Mouse (Mus musculus) MEL (cell line): ENCODE measurements around the gene Lrch4. TPM values are rescaled to one million over a fixed set of nuclear protein-coding genes. Genes with fewer than 3 reads are reported as not detected.

ENCODE experiments used
- DNase-seq: peaks from one replicate; pipeline ENCODE4 v3.0.0; 2011; ENCODE audit warnings: low read depth, low spot score
- H3K27ac ChIP-seq: 2 replicates; pipeline ENCODE4 v1.5.1; 2012; ENCODE audit warnings: low read depth, mild to moderate bottlenecking, control low read depth, low read length, moderate library complexity; ENCODE audit not compliant: control insufficient read depth
- H3K27me3 ChIP-seq, 2 experiments: fragments of 150-350 bp in 1 of 2; sonication (generic) in 1 of 2; 2 replicates each; pipeline ENCODE4 v1.6.1; 2012; ENCODE audit warnings: low read length in 2 of 2, mild to moderate bottlenecking in 2 of 2, improper control_type of control experiment in 1 of 2, moderate library complexity in 1 of 2; ENCODE audit not compliant: insufficient read depth in 2 of 2, control insufficient read depth in 1 of 2
- H3K36me3 ChIP-seq, 2 experiments: 2 replicates each; pipeline ENCODE4 v1.6.1; 2012 to 2014; ENCODE audit warnings: low read length in 2 of 2, improper control_type of control experiment in 1 of 2, inconsistent platforms in 1 of 2, mild to moderate bottlenecking in 1 of 2; ENCODE audit not compliant: insufficient read depth in 2 of 2, control insufficient read depth in 1 of 2
- H3K4me1 ChIP-seq, 2 experiments: fragments of 150-350 bp in 1 of 2; sonication (generic) in 1 of 2; 2 replicates each; pipeline ENCODE4 v1.6.1; 2012; ENCODE audit warnings: low read length in 2 of 2, improper control_type of control experiment in 1 of 2, mild to moderate bottlenecking in 1 of 2; ENCODE audit not compliant: insufficient read depth in 2 of 2, control insufficient read depth in 1 of 2
- H3K4me3 ChIP-seq, 2 experiments: fragments of 150-350 bp in 1 of 2; sonication (generic) in 1 of 2; 2 replicates each; pipeline ENCODE4 v1.5.1; 2012; ENCODE audit warnings: low read depth in 2 of 2, low read length in 2 of 2, mild to moderate bottlenecking in 2 of 2, moderate library complexity in 2 of 2, control low read depth in 1 of 2, improper control_type of control experiment in 1 of 2; ENCODE audit not compliant: control insufficient read depth in 1 of 2, insufficient read depth in 1 of 2
- H3K79me2 ChIP-seq: 2 replicates; pipeline ENCODE4 v1.6.1; 2012; ENCODE audit warnings: mild to moderate bottlenecking, low read length, moderate library complexity; ENCODE audit not compliant: control insufficient read depth, poor library complexity, insufficient read depth
- H3K9ac ChIP-seq: 2 replicates; pipeline ENCODE4 v1.6.1; 2012; ENCODE audit warnings: low read depth, mild to moderate bottlenecking, control low read depth, low read length, moderate library complexity; ENCODE audit not compliant: control insufficient read depth, poor library complexity, severe bottlenecking
- H3K9me3 ChIP-seq: fragments of 150-350 bp; sonication (generic); replicated peaks from 2 replicates; pipeline ENCODE4 v1.6.1; 2012; ENCODE audit warnings: mild to moderate bottlenecking, low read length, improper control_type of control experiment, moderate library complexity; ENCODE audit not compliant: insufficient read depth
- CHD1 ChIP-seq: IDR thresholded peaks from 2 replicates; pipeline ENCODE4 v1.6.1; 2012; ENCODE audit warnings: low read depth, mild to moderate bottlenecking, inconsistent platforms, low read length, improper control_type of control experiment
- CTCF ChIP-seq, 3 experiments: IDR thresholded peaks in 2 of 3; conservative IDR thresholded peaks in 1 of 3; 2 replicates each; pipeline ENCODE4 v1.5.1; 2011 to 2012; ENCODE audit warnings: low read length in 3 of 3, low read depth in 2 of 3, mild to moderate bottlenecking in 2 of 3, improper control_type of control experiment in 1 of 3, inconsistent platforms in 1 of 3, mixed read lengths in 1 of 3, moderate library complexity in 1 of 3; ENCODE audit not compliant: control insufficient read depth in 1 of 3, insufficient read depth in 1 of 3, poor library complexity in 1 of 3, severe bottlenecking in 1 of 3
- E2F4 ChIP-seq: IDR thresholded peaks from 2 replicates; pipeline ENCODE4 v1.6.1; 2011; ENCODE audit warnings: low read depth, low read length, improper control_type of control experiment, borderline replicate concordance
- EP300 ChIP-seq, 2 experiments: IDR thresholded peaks; 2 replicates each; pipeline ENCODE4 v1.6.1; 2011; ENCODE audit warnings: improper control_type of control experiment in 2 of 2, low read length in 2 of 2, low read depth in 1 of 2, mild to moderate bottlenecking in 1 of 2
- ETS1 ChIP-seq: IDR thresholded peaks from 2 replicates; pipeline ENCODE4 v1.6.1; 2012; ENCODE audit warnings: low read depth, mild to moderate bottlenecking, inconsistent platforms, low read length, improper control_type of control experiment, moderate library complexity
- KAT2A ChIP-seq: conservative IDR thresholded peaks from 2 replicates; pipeline ENCODE4 v1.6.1; 2012; ENCODE audit warnings: low read depth, low read length, improper control_type of control experiment, inconsistent platforms
- MAFK ChIP-seq: IDR thresholded peaks from 2 replicates; pipeline ENCODE4 v1.6.1; 2011; ENCODE audit warnings: low read depth, mild to moderate bottlenecking, low read length, improper control_type of control experiment, borderline replicate concordance
- MAZ ChIP-seq: IDR thresholded peaks from 2 replicates; pipeline ENCODE4 v1.6.1; 2012; ENCODE audit warnings: low read depth, mild to moderate bottlenecking, inconsistent platforms, low read length, improper control_type of control experiment
- MYC ChIP-seq: IDR thresholded peaks from 2 replicates; pipeline ENCODE4 v1.6.1; 2011; ENCODE audit warnings: low read depth, mild to moderate bottlenecking, low read length, improper control_type of control experiment, moderate library complexity
- NELFE ChIP-seq: IDR thresholded peaks from 2 replicates; pipeline ENCODE4 v1.6.1; 2011; ENCODE audit warnings: low read depth, low read length, improper control_type of control experiment
- NRF1 ChIP-seq: IDR thresholded peaks from 2 replicates; pipeline ENCODE4 v1.6.1; 2014; ENCODE audit warnings: low read depth, mild to moderate bottlenecking, inconsistent platforms, low read length, improper control_type of control experiment, moderate library complexity; ENCODE audit not compliant: poor library complexity, insufficient read depth, severe bottlenecking
- POLR2A ChIP-seq, 2 experiments: IDR thresholded peaks; 2 replicates each; pipeline ENCODE4 v1.6.1; 2011 to 2012; ENCODE audit warnings: low read length in 2 of 2, mild to moderate bottlenecking in 2 of 2, control low read depth in 1 of 2, improper control_type of control experiment in 1 of 2, low read depth in 1 of 2, moderate library complexity in 1 of 2; ENCODE audit not compliant: control insufficient read depth in 1 of 2, insufficient read depth in 1 of 2, poor library complexity in 1 of 2
- POLR2AphosphoS2 ChIP-seq: IDR thresholded peaks from 2 replicates; pipeline ENCODE4 v1.6.1; 2011; ENCODE audit warnings: low read length, improper control_type of control experiment
- POLR2AphosphoS5 ChIP-seq: IDR thresholded peaks from 2 replicates; pipeline ENCODE4 v1.6.1; 2012; ENCODE audit warnings: low read depth, borderline replicate concordance, mild to moderate bottlenecking, inconsistent platforms, low read length, moderate library complexity, mixed read lengths
- TAL1 ChIP-seq: IDR thresholded peaks from 2 replicates; pipeline ENCODE4 v1.6.1; 2012; ENCODE audit warnings: mild to moderate bottlenecking, inconsistent platforms, low read length, moderate library complexity, mixed read lengths
- TBP ChIP-seq: IDR thresholded peaks from 2 replicates; pipeline ENCODE4 v1.8.0; 2011; ENCODE audit warnings: low read depth, low read length, improper control_type of control experiment
- TCF12 ChIP-seq: IDR thresholded peaks from 2 replicates; pipeline ENCODE4 v1.6.1; 2014; ENCODE audit warnings: low read depth, mild to moderate bottlenecking, inconsistent platforms, low read length, improper control_type of control experiment, moderate library complexity
- UBTF ChIP-seq: IDR thresholded peaks from 2 replicates; pipeline ENCODE4 v1.6.1; 2012; ENCODE audit warnings: low read depth, mild to moderate bottlenecking, inconsistent platforms, low read length, improper control_type of control experiment, moderate library complexity, borderline replicate concordance; ENCODE audit not compliant: insufficient read depth
- USF2 ChIP-seq, 2 experiments: IDR thresholded peaks; 2 replicates each; pipeline ENCODE4 v1.6.1; 2011 to 2012; ENCODE audit warnings: improper control_type of control experiment in 2 of 2, low read length in 2 of 2, borderline replicate concordance in 1 of 2, inconsistent platforms in 1 of 2, low read depth in 1 of 2, mild to moderate bottlenecking in 1 of 2; ENCODE audit not compliant: insufficient read depth in 1 of 2
- ZC3H11A ChIP-seq: IDR thresholded peaks from 2 replicates; pipeline ENCODE4 v1.6.1; 2012; ENCODE audit warnings: low read depth, mild to moderate bottlenecking, inconsistent platforms, low read length, improper control_type of control experiment
- ZKSCAN1 ChIP-seq: IDR thresholded peaks from 2 replicates; pipeline ENCODE4 v1.6.1; 2012; ENCODE audit warnings: low read depth, mild to moderate bottlenecking, inconsistent platforms, low read length, improper control_type of control experiment, moderate library complexity
- ZNF384 ChIP-seq: IDR thresholded peaks from 2 replicates; pipeline ENCODE4 v1.6.1; 2012; ENCODE audit warnings: low read depth, mild to moderate bottlenecking, inconsistent platforms, low read length, improper control_type of control experiment
- polyA plus RNA-seq, 2 experiments: library from polyadenylated mRNA; stranded (reverse) in 1 of 2; unstranded in 1 of 2; fragments of >175 nt in 1 of 2; fragments of >200 nt in 1 of 2; gene quantifications; 2 replicates each; pipeline versions ENCODE4 v1.2.1 to v1.2.4; 2012; ENCODE audit warnings: low replicate concordance in 2 of 2, low read depth in 1 of 2; ENCODE audit not compliant: insufficient read length in 2 of 2, insufficient read depth in 1 of 2, missing spikeins in 1 of 2
- total RNA-seq: library from RNA; depleted of rRNA; stranded (reverse); fragments of 300-350 nt; gene quantifications from 2 replicates; pipeline ENCODE4 v1.2.3, GENCODE M21; 2012

Gene Lrch4
- total and polyA plus RNA-seq, 3 experiments = 9.1 to 239 (median 47.0) TPM

DNA sequence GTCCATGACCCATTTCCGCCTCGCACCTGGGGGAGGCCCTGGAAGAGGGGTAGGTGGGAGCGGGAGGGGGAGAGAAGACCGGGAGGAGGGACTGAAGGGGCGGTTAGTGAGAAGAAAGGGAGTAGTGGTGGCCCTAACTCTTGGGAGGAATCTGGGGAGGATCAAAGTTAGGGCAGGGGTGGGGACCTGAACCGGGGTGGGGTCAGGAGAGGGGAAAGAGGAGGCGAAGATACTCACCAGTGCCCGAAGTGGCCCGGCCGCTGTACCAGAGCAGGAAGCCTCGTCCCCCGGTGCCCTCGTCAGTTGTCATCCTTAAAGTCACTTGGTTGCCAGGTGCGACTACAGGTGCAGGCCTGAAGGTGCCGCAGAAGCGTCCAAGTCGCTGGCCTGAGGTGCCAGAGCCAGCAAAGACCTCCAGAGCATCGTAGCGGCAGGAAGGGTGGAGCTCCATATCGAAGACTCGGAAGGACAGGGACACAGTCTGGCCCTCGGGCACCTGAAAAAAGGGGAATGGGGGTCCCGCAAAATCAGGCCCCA, 20.2 kb upstream of the Lrch4 start:
- H3K27me3 ChIP-seq = no peaks in the 10 kb centered on the region
- peaks cover 0 to 3% of the 10 kb centered on the region in 2 experiments; a peak in 1 of 4 replicates for H3K36me3 ChIP-seq
- H3K27ac ChIP-seq = no peak overlapping the region
- H3K9ac ChIP-seq = no peak overlapping the region
- H3K4me1 ChIP-seq = peaks cover 0 to 4% of the 10 kb centered on the region in 2 experiments; a peak in 2 of 4 replicates
- TF ChIP-seq NRF1 = no peak
- TF ChIP-seq NELFE = no peak
- no peak for TF ChIP-seq POLR2AphosphoS5
- TF ChIP-seq MYC = no peak
- TF ChIP-seq USF2 (IDR thresholded peaks at IDR 0.05; ENCODE audit: borderline replicate concordance in 1 of 2, insufficient read depth in 1 of 2, low read depth in 1 of 2, low read length in 2 of 2) = no peak
- TF ChIP-seq UBTF = no peak
- no peak for TF ChIP-seq ZNF384
- TF ChIP-seq ETS1 = no peak
- TF ChIP-seq E2F4 = no peak
- no peak for TF ChIP-seq TCF12
- no peak for TF ChIP-seq TBP
- no peak for TF ChIP-seq MAZ
- TF ChIP-seq CTCF (IDR thresholded peaks at IDR 0.05 in 2 of 3, conservative IDR thresholded peaks at IDR 0.05 in 1 of 3; ENCODE audit: control insufficient read depth in 1 of 3, insufficient read depth in 1 of 3, low read depth in 2 of 3, low read length in 3 of 3, poor library complexity in 1 of 3, severe bottlenecking in 1 of 3) = no peak
- no peak for TF ChIP-seq KAT2A
- no peak for TF ChIP-seq ZKSCAN1
- TF ChIP-seq POLR2AphosphoS2 = no peak
- no peak for TF ChIP-seq ZC3H11A
- no peak overlapping the region for H3K4me3 ChIP-seq
- H3K79me2 ChIP-seq = no peaks in the 10 kb centered on the region
- no peak for DNase-seq
- H3K9me3 ChIP-seq = no peaks in the 10 kb centered on the region

DNA sequence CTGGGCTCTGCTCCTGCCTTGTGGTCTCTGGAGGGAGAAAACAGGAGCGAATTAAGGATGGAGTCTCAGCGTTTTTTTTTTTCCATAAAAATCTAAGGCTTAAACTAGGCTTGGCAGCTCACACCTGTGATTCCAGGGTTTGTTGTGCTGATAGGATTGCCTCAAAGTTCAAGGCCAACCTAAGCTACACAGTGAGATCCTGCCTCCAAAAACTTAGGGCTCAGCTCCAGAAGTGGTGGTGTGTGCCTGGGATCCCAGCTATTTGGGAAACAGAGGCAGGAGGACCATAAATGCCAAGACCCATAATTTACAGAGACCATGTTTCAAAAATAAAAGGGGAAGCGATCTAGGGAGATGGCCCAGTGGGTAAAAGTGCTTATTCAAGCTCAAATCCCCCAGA, 19.6 kb upstream of the Lrch4 start:
- peaks cover 0 to 3% of the 10 kb centered on the region in 2 experiments; a peak in 1 of 4 replicates for H3K36me3 ChIP-seq
- DNase-seq = no peak
- H3K79me2 ChIP-seq = no peaks in the 10 kb centered on the region
- no peak overlapping the region for H3K4me3 ChIP-seq
- no peak overlapping the region for H3K9ac ChIP-seq
- H3K4me1 ChIP-seq = peaks cover 0 to 4% of the 10 kb centered on the region in 2 experiments; a peak in 2 of 4 replicates
- TF ChIP-seq POLR2A (IDR thresholded peaks at IDR 0.05; ENCODE audit: control insufficient read depth in 1 of 2, insufficient read depth in 1 of 2, low read depth in 1 of 2, low read length in 2 of 2, poor library complexity in 1 of 2) (no peak), POLR2AphosphoS2 (no peak), MAFK (no peak), TAL1 (no peak), EP300 (IDR thresholded peaks at IDR 0.05; ENCODE audit: low read depth in 1 of 2, low read length in 2 of 2) (no peak), CHD1 (no peak)
- no peaks in the 10 kb centered on the region for H3K27me3 ChIP-seq
- H3K9me3 ChIP-seq = no peaks in the 10 kb centered on the region
- H3K27ac ChIP-seq = no peak overlapping the region
